Mouse (Mus musculus): Measurements from ENCODE around the gene Hsf2bp. TPM values are rescaled to one million over a fixed set of nuclear protein-coding genes. Genes with fewer than 3 reads are reported as not detected.

The Hsf2bp gene
- polyA plus RNA-seq, 1 experiment from 2014 or later: 0.32 TPM

- H3K9ac ChIP-seq (replicated peaks; ENCODE audit: low read length): no peak overlapping the region
- no peaks in the 10 kb centered on the region for H3K4me1 ChIP-seq (ENCODE audit: control insufficient read depth, insufficient read depth, low read length)
- no peak overlapping the region for H3K4me3 ChIP-seq (ENCODE audit: low read depth, low read length)
- H3K27me3 ChIP-seq (ENCODE audit: control insufficient read depth, insufficient read depth, low read length): no peaks in the 10 kb centered on the region
- no peak overlapping the region for H3K27ac ChIP-seq (replicated peaks; ENCODE audit: low read depth, low read length)
- ATAC-seq (replicated peaks; ENCODE audit: insufficient number of reproducible peaks, low FRiP score, low TSS enrichment, low read depth) (no peak), DNase-seq (ENCODE audit: low spot score) (no peak)
- WGBS: 92% methylated on average over 3 of the region's 3 CpGs
- no peaks in the 10 kb centered on the region for H3K9me3 ChIP-seq (replicated peaks; ENCODE audit: control insufficient read depth, low read length)
- no peaks in the 10 kb centered on the region for H3K36me3 ChIP-seq (replicated peaks; ENCODE audit: control insufficient read depth, insufficient read depth, low read depth, low read length)
- H3K4me2 ChIP-seq (ENCODE audit: low read depth, low read length): no peak overlapping the region
Observed at GRCm38 (mm10) chr17:31906441-31906840, 129.7 kb downstream of the Hsf2bp start.

- Histone ChIP-seq H3K36me3 (replicated peaks; ENCODE audit: control insufficient read depth, insufficient read depth, low read depth, low read length) (no peaks in the 10 kb centered on the region), H3K4me1 (ENCODE audit: control insufficient read depth, insufficient read depth, low read length) (no peaks in the 10 kb centered on the region), H3K27ac (replicated peaks; ENCODE audit: low read depth, low read length) (no peak overlapping the region), H3K9ac (replicated peaks; ENCODE audit: low read length) (no peak overlapping the region), H3K4me3 (ENCODE audit: low read depth, low read length) (no peak overlapping the region), H3K9me3 (replicated peaks; ENCODE audit: control insufficient read depth, low read length) (no peaks in the 10 kb centered on the region), H3K27me3 (ENCODE audit: control insufficient read depth, insufficient read depth, low read length) (no peaks in the 10 kb centered on the region), H3K4me2 (ENCODE audit: low read depth, low read length) (no peak overlapping the region)
- no peak for ATAC-seq (replicated peaks; ENCODE audit: insufficient number of reproducible peaks, low FRiP score, low TSS enrichment, low read depth)
- WGBS: 48% methylated on average over 10 of the region's 10 CpGs
- no peak for DNase-seq (ENCODE audit: low spot score)
Observed at GRCm38 (mm10) chr17:31905791-31906211, 130.3 kb downstream of the Hsf2bp start.

- no peaks in the 10 kb centered on the region for H3K27me3 ChIP-seq (ENCODE audit: control insufficient read depth, insufficient read depth, low read length)
- H3K9me3 ChIP-seq (replicated peaks; ENCODE audit: control insufficient read depth, low read length): no peaks in the 10 kb centered on the region
- no peaks in the 10 kb centered on the region for H3K36me3 ChIP-seq (replicated peaks; ENCODE audit: control insufficient read depth, insufficient read depth, low read depth, low read length)
- no peak overlapping the region for H3K4me2 ChIP-seq (ENCODE audit: low read depth, low read length)
- no peak overlapping the region for H3K9ac ChIP-seq (replicated peaks; ENCODE audit: low read length)
- no peaks in the 10 kb centered on the region for H3K4me1 ChIP-seq (ENCODE audit: control insufficient read depth, insufficient read depth, low read length)
- WGBS: 85% methylated on average over 9 of the region's 9 CpGs
- no peak overlapping the region for H3K27ac ChIP-seq (replicated peaks; ENCODE audit: low read depth, low read length)
- H3K4me3 ChIP-seq (ENCODE audit: low read depth, low read length): no peak overlapping the region
- DNase-seq (ENCODE audit: low spot score) (no peak), ATAC-seq (replicated peaks; ENCODE audit: insufficient number of reproducible peaks, low FRiP score, low TSS enrichment, low read depth) (no peak)
Observed at GRCm38 (mm10) chr17:31905201-31905790, 130.9 kb downstream of the Hsf2bp start.

- no peaks in the 10 kb centered on the region for H3K36me3 ChIP-seq (replicated peaks; ENCODE audit: control insufficient read depth, insufficient read depth, low read depth, low read length)
- H3K9me3 ChIP-seq (replicated peaks; ENCODE audit: control insufficient read depth, low read length): no peaks in the 10 kb centered on the region
- no peaks in the 10 kb centered on the region for H3K4me1 ChIP-seq (ENCODE audit: control insufficient read depth, insufficient read depth, low read length)
- H3K4me2 ChIP-seq (ENCODE audit: low read depth, low read length): no peak overlapping the region
- 85% methylated on average over 7 of the region's 7 CpGs for WGBS
- ATAC-seq (replicated peaks; ENCODE audit: insufficient number of reproducible peaks, low FRiP score, low TSS enrichment, low read depth) (no peak), DNase-seq (ENCODE audit: low spot score) (no peak)
- H3K27ac ChIP-seq (replicated peaks; ENCODE audit: low read depth, low read length): no peak overlapping the region
- no peaks in the 10 kb centered on the region for H3K27me3 ChIP-seq (ENCODE audit: control insufficient read depth, insufficient read depth, low read length)
- no peak overlapping the region for H3K9ac ChIP-seq (replicated peaks; ENCODE audit: low read length)
- H3K4me3 ChIP-seq (ENCODE audit: low read depth, low read length): no peak overlapping the region
Observed at GRCm38 (mm10) chr17:31904036-31904435, 132.1 kb downstream of the Hsf2bp start.

- 54% methylated on average over 3 of the region's 3 CpGs for WGBS
- no peaks in the 10 kb centered on the region for H3K27me3 ChIP-seq (ENCODE audit: control insufficient read depth, insufficient read depth, low read length)
- no peak overlapping the region for H3K27ac ChIP-seq (replicated peaks; ENCODE audit: low read depth, low read length)
- ATAC-seq (replicated peaks; ENCODE audit: insufficient number of reproducible peaks, low FRiP score, low TSS enrichment, low read depth) (no peak), DNase-seq (ENCODE audit: low spot score) (no peak)
- no peak overlapping the region for H3K4me3 ChIP-seq (ENCODE audit: low read depth, low read length)
- H3K4me1 ChIP-seq (ENCODE audit: control insufficient read depth, insufficient read depth, low read length): no peaks in the 10 kb centered on the region
- H3K9ac ChIP-seq (replicated peaks; ENCODE audit: low read length): no peak overlapping the region
- no peak overlapping the region for H3K4me2 ChIP-seq (ENCODE audit: low read depth, low read length)
- H3K9me3 ChIP-seq (replicated peaks; ENCODE audit: control insufficient read depth, low read length): no peaks in the 10 kb centered on the region
- H3K36me3 ChIP-seq (replicated peaks; ENCODE audit: control insufficient read depth, insufficient read depth, low read depth, low read length): no peaks in the 10 kb centered on the region
Observed at GRCm38 (mm10) chr17:31902630-31903198, 133.4 kb downstream of the Hsf2bp start.

- Histone ChIP-seq H3K27me3 (ENCODE audit: control insufficient read depth, insufficient read depth, low read length) (no peaks in the 10 kb centered on the region), H3K36me3 (replicated peaks; ENCODE audit: control insufficient read depth, insufficient read depth, low read depth, low read length) (no peaks in the 10 kb centered on the region), H3K4me2 (ENCODE audit: low read depth, low read length) (no peak overlapping the region), H3K9ac (replicated peaks; ENCODE audit: low read length) (no peak overlapping the region), H3K27ac (replicated peaks; ENCODE audit: low read depth, low read length) (no peak overlapping the region), H3K4me3 (ENCODE audit: low read depth, low read length) (no peak overlapping the region), H3K4me1 (ENCODE audit: control insufficient read depth, insufficient read depth, low read length) (no peaks in the 10 kb centered on the region), H3K9me3 (replicated peaks; ENCODE audit: control insufficient read depth, low read length) (no peaks in the 10 kb centered on the region)
- 72% methylated on average over 11 of the region's 11 CpGs for WGBS
- no peak for ATAC-seq (replicated peaks; ENCODE audit: insufficient number of reproducible peaks, low FRiP score, low TSS enrichment, low read depth)
- DNase-seq (ENCODE audit: low spot score): no peak
Observed at GRCm38 (mm10) chr17:31901461-31902204, 134.5 kb downstream of the Hsf2bp start.

- 42% methylated on average over 5 of the region's 5 CpGs for WGBS
- Histone ChIP-seq H3K27ac (replicated peaks; ENCODE audit: low read depth, low read length) (no peak overlapping the region), H3K9ac (replicated peaks; ENCODE audit: low read length) (no peak overlapping the region), H3K36me3 (replicated peaks; ENCODE audit: control insufficient read depth, insufficient read depth, low read depth, low read length) (no peaks in the 10 kb centered on the region), H3K4me3 (ENCODE audit: low read depth, low read length) (no peak overlapping the region), H3K4me2 (ENCODE audit: low read depth, low read length) (no peak overlapping the region), H3K4me1 (ENCODE audit: control insufficient read depth, insufficient read depth, low read length) (no peaks in the 10 kb centered on the region), H3K27me3 (ENCODE audit: control insufficient read depth, insufficient read depth, low read length) (no peaks in the 10 kb centered on the region), H3K9me3 (replicated peaks; ENCODE audit: control insufficient read depth, low read length) (no peaks in the 10 kb centered on the region)
- DNase-seq (ENCODE audit: low spot score): no peak
- no peak for ATAC-seq (replicated peaks; ENCODE audit: insufficient number of reproducible peaks, low FRiP score, low TSS enrichment, low read depth)
Observed at GRCm38 (mm10) chr17:31898941-31899340, 137.2 kb downstream of the Hsf2bp start.

GRCm38 (mm10) chr17:31897186-31897793 lies 138.9 kb downstream of the Hsf2bp start:
- H3K4me1 ChIP-seq (ENCODE audit: control insufficient read depth, insufficient read depth, low read length): no peaks in the 10 kb centered on the region
- DNase-seq (ENCODE audit: low spot score): no peak
- no peak for ATAC-seq (replicated peaks; ENCODE audit: insufficient number of reproducible peaks, low FRiP score, low TSS enrichment, low read depth)

More at GRCm38 (mm10) chr17:31897186-31897793, 138.9 kb downstream of the Hsf2bp start:
- Histone ChIP-seq H3K9ac (replicated peaks; ENCODE audit: low read length) (no peak overlapping the region), H3K36me3 (replicated peaks; ENCODE audit: control insufficient read depth, insufficient read depth, low read depth, low read length) (no peaks in the 10 kb centered on the region), H3K27me3 (ENCODE audit: control insufficient read depth, insufficient read depth, low read length) (no peaks in the 10 kb centered on the region), H3K4me3 (ENCODE audit: low read depth, low read length) (no peak overlapping the region), H3K9me3 (replicated peaks; ENCODE audit: control insufficient read depth, low read length) (no peaks in the 10 kb centered on the region), H3K4me2 (ENCODE audit: low read depth, low read length) (no peak overlapping the region), H3K27ac (replicated peaks; ENCODE audit: low read depth, low read length) (no peak overlapping the region)
- 76% methylated on average over 4 of the region's 4 CpGs for WGBS

Measured in embryonic facial prominence, embryonic 11.5 days (tissue).